Mouse (Mus musculus): ENCODE measurements around the gene Pxdc1. TPM values are rescaled to one million over a fixed set of nuclear protein-coding genes. Genes with fewer than 3 reads are reported as not detected.

Gene Pxdc1
- polyA plus RNA-seq, 1 experiment, result 131 TPM

DNA sequence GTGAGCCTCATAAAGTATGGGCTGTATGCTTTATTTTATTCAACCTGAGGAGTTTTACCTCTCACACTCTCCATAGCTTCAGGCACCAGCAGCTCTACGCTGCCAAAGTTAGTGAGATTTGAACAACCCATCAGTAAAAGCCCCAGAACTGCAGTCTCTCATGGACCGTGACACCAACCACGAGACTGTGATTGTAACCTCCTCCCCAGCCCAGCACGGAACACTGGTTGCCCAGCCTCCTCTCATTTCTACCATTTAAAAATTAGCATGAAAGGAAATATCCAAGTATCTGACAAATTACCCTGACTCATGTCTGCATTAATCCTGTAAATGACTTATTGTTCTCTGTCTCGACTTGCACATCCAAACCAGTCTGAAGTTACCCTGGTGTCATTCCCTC is 23.2 kb upstream of the Pxdc1 start:
- TF ChIP-seq CTCF (IDR thresholded peaks at IDR 0.05; ENCODE audit: insufficient read depth, low read length), result no peak
- no peak for TF ChIP-seq POLR2A (IDR thresholded peaks at IDR 0.05; ENCODE audit: borderline replicate concordance, extremely low read depth, low read depth, low read length)
- DNase-seq, result no peak
- Histone ChIP-seq H3K4me3 (replicated peaks; ENCODE audit: extremely low read depth, low read depth, low read length) (no peak overlapping the region), H3K4me1 (ENCODE audit: control insufficient read depth, insufficient read depth, low read length) (peaks cover 6% of the 10 kb centered on the region)
- 73% methylated on average over 5 of the region's 5 CpGs for WGBS

DNA sequence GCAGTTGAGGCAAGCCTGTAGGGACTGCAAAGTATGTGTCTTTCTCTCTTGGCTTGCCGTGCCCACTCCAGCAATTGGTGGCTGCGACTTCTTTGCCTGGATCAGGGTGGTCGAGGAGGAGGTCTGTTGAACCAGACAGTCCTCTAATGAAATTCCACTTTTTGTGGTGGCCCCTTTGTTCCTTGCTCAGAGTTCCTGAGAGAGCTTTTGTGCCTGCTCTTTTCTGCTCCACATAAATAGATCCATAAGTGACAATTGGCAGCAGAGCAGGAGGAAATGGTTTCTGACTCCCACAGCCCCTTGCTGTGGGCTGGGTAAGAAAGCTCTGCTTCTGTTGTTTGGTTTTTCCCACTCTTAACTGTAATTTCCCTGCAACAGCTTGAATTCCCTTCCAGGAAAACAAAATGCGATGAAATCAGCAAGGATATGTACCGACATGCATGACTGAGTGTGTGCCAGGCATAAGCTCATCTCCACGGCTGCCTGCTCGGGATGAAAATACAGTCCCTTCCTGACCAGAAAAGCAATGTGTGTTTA is 22.6 kb upstream of the Pxdc1 start:
- 47% methylated on average over 7 of the region's 7 CpGs for WGBS
- H3K4me1 ChIP-seq (ENCODE audit: control insufficient read depth, insufficient read depth, low read length), result peaks cover 6% of the 10 kb centered on the region
- H3K4me3 ChIP-seq (replicated peaks; ENCODE audit: extremely low read depth, low read depth, low read length), result no peak overlapping the region
- DNase-seq, result no peak
- TF ChIP-seq POLR2A (IDR thresholded peaks at IDR 0.05; ENCODE audit: borderline replicate concordance, extremely low read depth, low read depth, low read length) (no peak), CTCF (IDR thresholded peaks at IDR 0.05; ENCODE audit: insufficient read depth, low read length) (no peak)

DNA sequence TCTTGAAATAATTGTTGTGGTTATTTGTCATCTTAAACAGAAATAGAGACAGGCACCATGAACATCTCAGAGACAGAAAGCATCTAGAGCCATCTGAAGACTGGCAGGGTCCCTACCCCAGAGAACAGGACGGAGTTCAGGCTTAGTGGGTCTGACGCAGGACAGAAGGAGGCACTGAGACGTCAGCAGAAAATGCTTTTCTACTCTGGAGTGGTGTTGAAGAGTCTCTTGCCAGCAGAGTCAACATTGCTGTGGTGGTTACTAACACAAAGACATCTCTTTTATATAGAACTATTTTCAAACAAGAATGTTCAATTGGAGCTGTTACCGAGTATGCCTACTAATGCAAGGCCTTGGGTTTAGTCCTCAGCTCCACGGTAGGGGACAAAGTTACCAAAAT is 20.1 kb upstream of the Pxdc1 start:
- Histone ChIP-seq H3K4me3 (replicated peaks; ENCODE audit: extremely low read depth, low read depth, low read length) (no peak overlapping the region), H3K4me1 (ENCODE audit: control insufficient read depth, insufficient read depth, low read length) (peaks cover 6% of the 10 kb centered on the region)
- DNase-seq, result peak; percentile 48
- 76% methylated on average over 5 of the region's 5 CpGs for WGBS
- TF ChIP-seq POLR2A (IDR thresholded peaks at IDR 0.05; ENCODE audit: borderline replicate concordance, extremely low read depth, low read depth, low read length), result no peak
- no peak for TF ChIP-seq CTCF (IDR thresholded peaks at IDR 0.05; ENCODE audit: insufficient read depth, low read length)

DNA sequence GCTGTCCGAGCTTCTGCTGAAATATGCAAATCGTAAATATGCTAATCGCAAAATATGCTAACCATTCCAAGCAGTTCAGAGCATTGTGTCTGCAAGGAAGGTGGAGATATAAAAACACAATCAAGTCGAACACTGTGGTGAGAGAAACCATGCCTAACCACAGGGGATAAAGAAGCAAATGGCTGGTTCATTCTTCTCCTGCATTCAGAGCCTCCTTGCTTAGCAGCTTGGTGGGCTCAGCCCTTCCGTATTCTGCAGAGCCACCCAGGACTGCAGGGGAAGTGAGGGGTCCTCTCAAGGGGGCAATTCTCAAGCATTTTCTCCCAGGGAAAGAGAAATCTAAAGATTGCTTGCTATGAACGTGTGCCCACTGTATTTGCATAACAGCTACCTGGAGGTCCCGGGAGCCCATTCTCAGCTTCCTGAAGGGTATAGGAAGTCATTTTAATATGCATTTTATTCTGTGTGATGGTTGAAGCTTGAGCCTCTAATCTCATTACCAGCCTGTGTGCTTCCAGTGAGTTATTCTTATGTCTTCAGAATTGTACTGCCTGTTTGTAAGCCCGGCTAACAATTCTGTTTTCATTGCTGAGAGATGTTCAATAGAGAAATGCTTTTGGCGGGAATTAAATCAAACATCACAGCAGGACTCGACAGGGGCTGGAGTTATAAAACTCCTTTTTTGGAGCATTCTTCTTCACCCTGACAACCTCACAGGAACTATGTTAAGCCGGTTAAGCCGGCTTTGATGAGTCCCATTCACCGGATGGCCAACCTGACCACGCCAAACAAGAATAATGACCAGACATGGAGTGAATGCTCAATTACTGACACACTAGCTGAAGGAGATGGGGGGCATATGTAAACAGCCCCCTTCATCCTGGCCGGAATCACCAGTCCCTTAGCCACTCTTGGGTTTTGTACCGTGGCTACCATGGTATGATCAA is 16.9 kb upstream of the Pxdc1 start:
- TF ChIP-seq CTCF (IDR thresholded peaks at IDR 0.05; ENCODE audit: insufficient read depth, low read length) (no peak), POLR2A (IDR thresholded peaks at IDR 0.05; ENCODE audit: borderline replicate concordance, extremely low read depth, low read depth, low read length) (no peak)
- H3K4me3 ChIP-seq (replicated peaks; ENCODE audit: extremely low read depth, low read depth, low read length), result no peak overlapping the region
- 71% methylated on average over 16 of the region's 16 CpGs for WGBS
- no peak for DNase-seq
- peaks cover 3% of the 10 kb centered on the region; the same call in 1 of the 2 replicates for H3K4me1 ChIP-seq (ENCODE audit: control insufficient read depth, insufficient read depth, low read length)

DNA sequence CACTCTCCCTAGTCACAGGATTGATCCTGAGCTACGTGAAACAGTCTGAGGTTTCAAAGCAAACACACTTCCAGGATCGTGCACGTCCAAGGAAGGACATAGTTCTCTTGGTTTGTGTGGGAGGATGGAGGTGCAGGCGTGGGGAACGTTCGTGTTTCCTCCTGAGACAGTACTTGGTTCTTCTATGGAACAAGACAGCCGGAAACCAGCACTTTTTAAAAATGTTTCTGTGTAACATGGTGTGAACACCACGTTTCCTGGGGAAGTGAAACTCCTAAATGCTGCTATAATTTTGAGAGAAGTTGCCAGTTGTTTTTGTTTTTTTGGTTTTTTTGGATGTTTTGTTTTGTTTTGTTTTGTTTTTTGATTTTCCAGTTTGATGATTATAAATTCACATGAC is 13.9 kb upstream of the Pxdc1 start:
- no peaks in the 10 kb centered on the region for H3K4me1 ChIP-seq (ENCODE audit: control insufficient read depth, insufficient read depth, low read length)
- 60% methylated on average over 8 of the region's 8 CpGs for WGBS
- DNase-seq, result no peak
- H3K4me3 ChIP-seq (replicated peaks; ENCODE audit: extremely low read depth, low read depth, low read length), result no peak overlapping the region
- no peak for TF ChIP-seq POLR2A (IDR thresholded peaks at IDR 0.05; ENCODE audit: borderline replicate concordance, extremely low read depth, low read depth, low read length)

DNA sequence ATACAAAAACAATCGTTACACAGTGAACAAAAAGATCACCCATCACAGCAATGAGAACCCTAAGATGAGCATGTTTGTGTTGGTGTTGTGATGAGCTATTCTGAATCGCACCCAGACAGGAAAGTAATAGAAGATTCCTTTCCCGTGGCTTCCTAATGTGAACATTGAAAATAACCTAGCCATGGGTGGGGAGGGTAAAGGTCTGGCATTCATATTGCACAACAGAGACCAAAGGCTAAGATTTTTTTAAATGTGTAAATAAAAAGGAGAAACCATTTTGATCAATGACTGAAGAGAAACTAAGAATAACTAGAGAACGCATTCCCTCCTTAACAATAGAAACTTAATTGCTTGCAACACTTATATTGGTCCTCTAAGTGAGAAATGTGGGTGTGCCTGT is 11.8 kb upstream of the Pxdc1 start:
- 81% methylated on average over 4 of the region's 4 CpGs for WGBS
- H3K4me3 ChIP-seq (replicated peaks; ENCODE audit: extremely low read depth, low read depth, low read length), result no peak overlapping the region
- TF ChIP-seq CTCF (IDR thresholded peaks at IDR 0.05; ENCODE audit: insufficient read depth, low read length) (no peak), POLR2A (IDR thresholded peaks at IDR 0.05; ENCODE audit: borderline replicate concordance, extremely low read depth, low read depth, low read length) (no peak)
- no peak for DNase-seq
- H3K4me1 ChIP-seq (ENCODE audit: control insufficient read depth, insufficient read depth, low read length), result no peaks in the 10 kb centered on the region

DNA sequence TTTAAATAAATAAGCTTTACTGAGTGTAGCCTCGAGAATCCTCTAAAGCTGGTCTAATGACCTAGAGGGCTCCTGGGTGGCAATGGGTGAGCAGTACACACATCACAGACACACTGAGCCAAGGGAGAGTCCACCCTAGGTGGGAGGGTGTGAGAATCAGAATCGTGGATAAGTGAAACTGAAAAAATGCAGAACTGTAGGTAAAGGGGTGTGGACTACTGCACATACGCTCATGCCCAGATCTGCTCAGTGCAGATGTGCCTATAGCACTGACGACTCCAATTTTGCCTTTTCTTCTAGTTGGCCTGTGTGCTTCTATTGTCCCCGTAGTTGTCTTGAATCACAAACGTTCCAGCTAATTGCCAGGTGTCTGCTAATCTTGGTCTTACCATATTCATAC is 10.5 kb upstream of the Pxdc1 start:
- TF ChIP-seq POLR2A (IDR thresholded peaks at IDR 0.05; ENCODE audit: borderline replicate concordance, extremely low read depth, low read depth, low read length), result no peak
- no peak for TF ChIP-seq CTCF (IDR thresholded peaks at IDR 0.05; ENCODE audit: insufficient read depth, low read length)
- Histone ChIP-seq H3K4me3 (replicated peaks; ENCODE audit: extremely low read depth, low read depth, low read length) (no peak overlapping the region), H3K4me1 (ENCODE audit: control insufficient read depth, insufficient read depth, low read length) (no peaks in the 10 kb centered on the region)
- DNase-seq, result no peak
- 72% methylated on average over 6 of the region's 6 CpGs for WGBS

DNA sequence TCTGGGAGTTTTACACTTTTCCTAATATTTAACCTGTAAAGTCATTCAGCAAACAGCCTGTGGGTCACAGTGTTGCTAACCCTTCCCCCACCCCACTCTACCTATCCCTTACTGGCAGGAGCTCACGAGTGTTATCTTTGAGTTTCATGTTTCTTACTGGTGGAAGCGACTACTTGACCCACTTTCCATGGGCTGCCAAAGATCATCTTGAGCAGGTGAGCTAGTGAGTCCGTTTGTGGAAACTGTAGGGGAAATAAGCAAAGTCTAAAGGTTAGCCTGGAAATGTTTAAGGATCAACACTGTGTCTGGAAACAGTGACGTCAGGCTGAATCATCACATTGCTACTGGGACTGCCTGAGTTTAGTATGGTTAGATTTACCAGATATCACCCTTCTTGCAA is 6.2 kb upstream of the Pxdc1 start:
- Histone ChIP-seq H3K4me3 (replicated peaks; ENCODE audit: extremely low read depth, low read depth, low read length) (no peak overlapping the region), H3K4me1 (ENCODE audit: control insufficient read depth, insufficient read depth, low read length) (no peaks in the 10 kb centered on the region)
- 54% methylated on average over 4 of the region's 4 CpGs for WGBS
- DNase-seq, result no peak
- no peak for TF ChIP-seq POLR2A (IDR thresholded peaks at IDR 0.05; ENCODE audit: borderline replicate concordance, extremely low read depth, low read depth, low read length)
- TF ChIP-seq CTCF (IDR thresholded peaks at IDR 0.05; ENCODE audit: insufficient read depth, low read length), result no peak

DNA sequence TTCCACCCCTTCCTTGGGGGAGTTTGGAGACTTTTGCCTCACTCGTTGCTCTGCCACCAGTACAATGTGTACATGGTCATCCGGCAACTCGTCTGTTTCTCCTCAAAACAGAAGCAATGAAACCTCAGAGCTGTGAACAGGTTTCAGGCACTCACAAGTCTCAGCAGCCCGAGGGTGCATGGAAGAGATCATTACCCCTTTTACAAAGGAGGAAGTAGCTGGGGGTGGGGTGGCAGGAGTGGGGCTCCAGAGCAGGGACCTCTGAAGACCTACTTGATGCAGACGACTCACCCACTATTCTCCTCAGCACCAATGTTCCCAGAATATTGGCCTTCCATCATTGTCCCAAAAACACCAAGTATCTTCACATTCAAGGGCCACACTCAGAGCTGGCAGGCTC is 3.1 kb upstream of the Pxdc1 start:
- DNase-seq, result no peak
- H3K4me1 ChIP-seq (ENCODE audit: control insufficient read depth, insufficient read depth, low read length), result peaks cover 4% of the 10 kb centered on the region; the same call in 1 of the 2 replicates
- WGBS, result 82% methylated on average over 5 of the region's 5 CpGs
- TF ChIP-seq CTCF (IDR thresholded peaks at IDR 0.05; ENCODE audit: insufficient read depth, low read length) (no peak), POLR2A (IDR thresholded peaks at IDR 0.05; ENCODE audit: borderline replicate concordance, extremely low read depth, low read depth, low read length) (no peak)
- no peak overlapping the region for H3K4me3 ChIP-seq (replicated peaks; ENCODE audit: extremely low read depth, low read depth, low read length)

All from lung, adult 2 months (tissue).